Mouse (Mus musculus): ENCODE results near the gene Opn4. TPM values are rescaled to one million over a fixed set of nuclear protein-coding genes. Genes with fewer than 3 reads are reported as not detected.

Gene Opn4
- polyA plus RNA-seq, 1 experiment from 2014 or later: not detected

- WGBS: 92% methylated on average over 8 of the region's 8 CpGs
- Histone ChIP-seq H3K4me2 (ENCODE audit: low read length) (no peak overlapping the region), H3K27me3 (ENCODE audit: control insufficient read depth, insufficient read depth, low read length) (no peaks in the 10 kb centered on the region), H3K27ac (replicated peaks; ENCODE audit: low read depth, low read length) (no peak overlapping the region), H3K36me3 (ENCODE audit: control insufficient read depth, insufficient read depth, low read length) (no peaks in the 10 kb centered on the region), H3K4me3 (replicated peaks; ENCODE audit: low read depth, low read length) (no peak overlapping the region), H3K4me1 (ENCODE audit: control insufficient read depth, insufficient read depth, low read length) (no peaks in the 10 kb centered on the region), H3K9ac (replicated peaks; ENCODE audit: low read length) (no peak overlapping the region), H3K9me3 (ENCODE audit: control insufficient read depth, low read length) (no peaks in the 10 kb centered on the region)
- no peak for ATAC-seq (ENCODE audit: low FRiP score, low TSS enrichment)
- DNase-seq: no peak
Observed at GRCm38 (mm10) chr14:34561647-34562046, 38.3 kb downstream of the Opn4 start.

- ATAC-seq (ENCODE audit: low FRiP score, low TSS enrichment) (no peak), DNase-seq (no peak)
- 91% methylated on average over 9 of the region's 9 CpGs for WGBS
- H3K27me3 ChIP-seq (ENCODE audit: control insufficient read depth, insufficient read depth, low read length): no peaks in the 10 kb centered on the region
- no peaks in the 10 kb centered on the region for H3K36me3 ChIP-seq (ENCODE audit: control insufficient read depth, insufficient read depth, low read length)
- no peak overlapping the region for H3K4me3 ChIP-seq (replicated peaks; ENCODE audit: low read depth, low read length)
- H3K9ac ChIP-seq (replicated peaks; ENCODE audit: low read length): no peak overlapping the region
- no peaks in the 10 kb centered on the region for H3K9me3 ChIP-seq (ENCODE audit: control insufficient read depth, low read length)
- no peak overlapping the region for H3K27ac ChIP-seq (replicated peaks; ENCODE audit: low read depth, low read length)
- no peaks in the 10 kb centered on the region for H3K4me1 ChIP-seq (ENCODE audit: control insufficient read depth, insufficient read depth, low read length)
- no peak overlapping the region for H3K4me2 ChIP-seq (ENCODE audit: low read length)
Observed at GRCm38 (mm10) chr14:34558947-34559346, 41.0 kb downstream of the Opn4 start.

GRCm38 (mm10) chr14:34555211-34555610 is 44.7 kb downstream of the Opn4 start:
- H3K9me3 ChIP-seq (ENCODE audit: control insufficient read depth, low read length): no peaks in the 10 kb centered on the region
- no peak for ATAC-seq (ENCODE audit: low FRiP score, low TSS enrichment)
- H3K4me2 ChIP-seq (ENCODE audit: low read length): no peak overlapping the region
- no peak for DNase-seq
- no peak overlapping the region for H3K27ac ChIP-seq (replicated peaks; ENCODE audit: low read depth, low read length)
- H3K4me3 ChIP-seq (replicated peaks; ENCODE audit: low read depth, low read length): no peak overlapping the region
- H3K36me3 ChIP-seq (ENCODE audit: control insufficient read depth, insufficient read depth, low read length): no peaks in the 10 kb centered on the region
- no peaks in the 10 kb centered on the region for H3K4me1 ChIP-seq (ENCODE audit: control insufficient read depth, insufficient read depth, low read length)
- no peaks in the 10 kb centered on the region for H3K27me3 ChIP-seq (ENCODE audit: control insufficient read depth, insufficient read depth, low read length)
- 61% methylated on average over 13 of the region's 13 CpGs for WGBS
- no peak overlapping the region for H3K9ac ChIP-seq (replicated peaks; ENCODE audit: low read length)

GRCm38 (mm10) chr14:34554047-34554446 is 45.9 kb downstream of the Opn4 start:
- 75% methylated on average over 3 of the region's 3 CpGs for WGBS
- no peaks in the 10 kb centered on the region for H3K27me3 ChIP-seq (ENCODE audit: control insufficient read depth, insufficient read depth, low read length)
- ATAC-seq (ENCODE audit: low FRiP score, low TSS enrichment) (no peak), DNase-seq (no peak)
- H3K9me3 ChIP-seq (ENCODE audit: control insufficient read depth, low read length): no peaks in the 10 kb centered on the region
- no peak overlapping the region for H3K4me2 ChIP-seq (ENCODE audit: low read length)
- H3K4me3 ChIP-seq (replicated peaks; ENCODE audit: low read depth, low read length): no peak overlapping the region
- H3K36me3 ChIP-seq (ENCODE audit: control insufficient read depth, insufficient read depth, low read length): no peaks in the 10 kb centered on the region
- no peaks in the 10 kb centered on the region for H3K4me1 ChIP-seq (ENCODE audit: control insufficient read depth, insufficient read depth, low read length)
- no peak overlapping the region for H3K9ac ChIP-seq (replicated peaks; ENCODE audit: low read length)
- H3K27ac ChIP-seq (replicated peaks; ENCODE audit: low read depth, low read length): no peak overlapping the region

- ATAC-seq (ENCODE audit: low FRiP score, low TSS enrichment) (no peak), DNase-seq (no peak)
- no peak overlapping the region for H3K4me2 ChIP-seq (ENCODE audit: low read length)
- H3K36me3 ChIP-seq (ENCODE audit: control insufficient read depth, insufficient read depth, low read length): no peaks in the 10 kb centered on the region
- no peak overlapping the region for H3K4me3 ChIP-seq (replicated peaks; ENCODE audit: low read depth, low read length)
- H3K4me1 ChIP-seq (ENCODE audit: control insufficient read depth, insufficient read depth, low read length): no peaks in the 10 kb centered on the region
- H3K9ac ChIP-seq (replicated peaks; ENCODE audit: low read length): no peak overlapping the region
- H3K27ac ChIP-seq (replicated peaks; ENCODE audit: low read depth, low read length): no peak overlapping the region
- no peaks in the 10 kb centered on the region for H3K9me3 ChIP-seq (ENCODE audit: control insufficient read depth, low read length)
- no peaks in the 10 kb centered on the region for H3K27me3 ChIP-seq (ENCODE audit: control insufficient read depth, insufficient read depth, low read length)
- WGBS: 92% methylated on average over 6 of the region's 6 CpGs
Observed at GRCm38 (mm10) chr14:34553470-34553869, 46.5 kb downstream of the Opn4 start.

GRCm38 (mm10) chr14:34552226-34552625 is 47.7 kb downstream of the Opn4 start:
- no peak overlapping the region for H3K27ac ChIP-seq (replicated peaks; ENCODE audit: low read depth, low read length)
- H3K4me1 ChIP-seq (ENCODE audit: control insufficient read depth, insufficient read depth, low read length): no peaks in the 10 kb centered on the region
- no peak for DNase-seq
- H3K9me3 ChIP-seq (ENCODE audit: control insufficient read depth, low read length): no peaks in the 10 kb centered on the region
- no peak overlapping the region for H3K4me2 ChIP-seq (ENCODE audit: low read length)
- ATAC-seq (ENCODE audit: low FRiP score, low TSS enrichment): no peak
- WGBS: 85% methylated on average over 5 of the region's 5 CpGs
- H3K4me3 ChIP-seq (replicated peaks; ENCODE audit: low read depth, low read length): no peak overlapping the region
- H3K36me3 ChIP-seq (ENCODE audit: control insufficient read depth, insufficient read depth, low read length): no peaks in the 10 kb centered on the region
- H3K27me3 ChIP-seq (ENCODE audit: control insufficient read depth, insufficient read depth, low read length): no peaks in the 10 kb centered on the region
- no peak overlapping the region for H3K9ac ChIP-seq (replicated peaks; ENCODE audit: low read length)

GRCm38 (mm10) chr14:34549004-34549671 is 50.8 kb downstream of the Opn4 start:
- ATAC-seq (ENCODE audit: low FRiP score, low TSS enrichment): peak; percentile 95
- WGBS: under 1% methylated on average over 55 of the region's 55 CpGs
- H3K4me1 ChIP-seq (ENCODE audit: control insufficient read depth, insufficient read depth, low read length): no peaks in the 10 kb centered on the region

GRCm38 (mm10) chr14:34548391-34549001 is 51.4 kb downstream of the Opn4 start:
- H3K4me3 ChIP-seq (replicated peaks; ENCODE audit: low read depth, low read length): peak overlapping the region; percentile 74
- H3K36me3 ChIP-seq (ENCODE audit: control insufficient read depth, insufficient read depth, low read length): no peaks in the 10 kb centered on the region
- H3K9me3 ChIP-seq (ENCODE audit: control insufficient read depth, low read length): no peaks in the 10 kb centered on the region
- WGBS: under 1% methylated on average over 27 of the region's 27 CpGs
- peak overlapping the region; percentile 63 for H3K4me2 ChIP-seq (ENCODE audit: low read length)
- ATAC-seq (ENCODE audit: low FRiP score, low TSS enrichment): peak; percentile 65
- H3K4me1 ChIP-seq (ENCODE audit: control insufficient read depth, insufficient read depth, low read length): no peaks in the 10 kb centered on the region
- no peaks in the 10 kb centered on the region for H3K27me3 ChIP-seq (ENCODE audit: control insufficient read depth, insufficient read depth, low read length)
- H3K27ac ChIP-seq (replicated peaks; ENCODE audit: low read depth, low read length): peak overlapping the region; percentile 90
- H3K9ac ChIP-seq (replicated peaks; ENCODE audit: low read length): peak overlapping the region; percentile 92
- peak; percentile 74 for DNase-seq

More at GRCm38 (mm10) chr14:34549004-34549671, 50.8 kb downstream of the Opn4 start:
- H3K36me3 ChIP-seq (ENCODE audit: control insufficient read depth, insufficient read depth, low read length): no peaks in the 10 kb centered on the region
- H3K9ac ChIP-seq (replicated peaks; ENCODE audit: low read length): peak overlapping the region; percentile 92
- no peaks in the 10 kb centered on the region for H3K27me3 ChIP-seq (ENCODE audit: control insufficient read depth, insufficient read depth, low read length)
- no peaks in the 10 kb centered on the region for H3K9me3 ChIP-seq (ENCODE audit: control insufficient read depth, low read length)
- peak overlapping the region; percentile 63 for H3K4me2 ChIP-seq (ENCODE audit: low read length)
- H3K27ac ChIP-seq (replicated peaks; ENCODE audit: low read depth, low read length): peak overlapping the region; percentile 90
- peak overlapping the region; percentile 74 for H3K4me3 ChIP-seq (replicated peaks; ENCODE audit: low read depth, low read length)
- DNase-seq: peak; percentile 95

GRCm38 (mm10) chr14:34544545-34544944 is 55.4 kb downstream of the Opn4 start:
- DNase-seq: no peak
- no peaks in the 10 kb centered on the region for H3K36me3 ChIP-seq (ENCODE audit: control insufficient read depth, insufficient read depth, low read length)
- no peak overlapping the region for H3K27ac ChIP-seq (replicated peaks; ENCODE audit: low read depth, low read length)
- no peaks in the 10 kb centered on the region for H3K4me1 ChIP-seq (ENCODE audit: control insufficient read depth, insufficient read depth, low read length)
- ATAC-seq (ENCODE audit: low FRiP score, low TSS enrichment): no peak
- H3K9ac ChIP-seq (replicated peaks; ENCODE audit: low read length): no peak overlapping the region
- no peak overlapping the region for H3K4me2 ChIP-seq (ENCODE audit: low read length)
- WGBS: 86% methylated on average over 2 of the region's 2 CpGs
- H3K27me3 ChIP-seq (ENCODE audit: control insufficient read depth, insufficient read depth, low read length): no peaks in the 10 kb centered on the region
- H3K4me3 ChIP-seq (replicated peaks; ENCODE audit: low read depth, low read length): no peak overlapping the region
- no peaks in the 10 kb centered on the region for H3K9me3 ChIP-seq (ENCODE audit: control insufficient read depth, low read length)
